Mouse (Mus musculus): Measurements from ENCODE around the gene Chn1. TPM values are rescaled to one million over a fixed set of nuclear protein-coding genes. Genes with fewer than 3 reads are reported as not detected.

Chn1 gene
- polyA plus RNA-seq, 1 experiment, result 1.7 TPM

DNA sequence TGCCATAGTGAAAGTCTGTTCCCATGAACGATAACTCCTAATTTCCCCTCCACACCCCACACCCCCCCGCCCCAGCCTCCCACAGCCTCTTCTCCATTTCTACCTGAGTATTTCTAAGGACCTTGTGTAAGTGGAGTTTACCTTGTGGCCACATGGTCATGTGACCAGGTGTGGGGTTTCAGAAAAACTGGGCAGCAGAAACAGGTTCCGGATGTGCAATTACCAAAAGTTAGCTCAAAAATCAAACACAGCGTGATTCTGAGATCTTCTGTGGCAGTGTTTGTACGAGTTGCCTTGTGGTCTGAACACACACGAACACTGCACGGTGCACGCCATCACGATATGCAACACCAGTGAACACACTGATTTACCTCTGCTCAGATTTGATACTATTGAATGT is 212.5 kb downstream of the Chn1 start:
- no peak overlapping the region for H3K4me3 ChIP-seq (ENCODE audit: low read depth, low read length)
- no peaks in the 10 kb centered on the region for H3K36me3 ChIP-seq (ENCODE audit: control insufficient read depth, insufficient read depth, low read length)
- TF ChIP-seq CTCF (IDR thresholded peaks at IDR 0.05; ENCODE audit: extremely low read depth, insufficient read length, insufficient replicate concordance, low read depth, low read length), result no peak
- no peak for TF ChIP-seq POLR2A (IDR thresholded peaks at IDR 0.05; ENCODE audit: low read depth, low read length)
- H3K27ac ChIP-seq (ENCODE audit: insufficient read depth, low read depth, low read length), result no peak overlapping the region
- 93% methylated on average over 9 of the region's 9 CpGs for WGBS
- H3K27me3 ChIP-seq (ENCODE audit: control insufficient read depth, insufficient read depth, low read length), result peaks cover 3% of the 10 kb centered on the region; the same call in 1 of the 2 replicates
- H3K4me1 ChIP-seq (ENCODE audit: control insufficient read depth, insufficient read depth, insufficient read length, low read length), result peaks cover 6% of the 10 kb centered on the region; the same call in 1 of the 2 replicates

DNA sequence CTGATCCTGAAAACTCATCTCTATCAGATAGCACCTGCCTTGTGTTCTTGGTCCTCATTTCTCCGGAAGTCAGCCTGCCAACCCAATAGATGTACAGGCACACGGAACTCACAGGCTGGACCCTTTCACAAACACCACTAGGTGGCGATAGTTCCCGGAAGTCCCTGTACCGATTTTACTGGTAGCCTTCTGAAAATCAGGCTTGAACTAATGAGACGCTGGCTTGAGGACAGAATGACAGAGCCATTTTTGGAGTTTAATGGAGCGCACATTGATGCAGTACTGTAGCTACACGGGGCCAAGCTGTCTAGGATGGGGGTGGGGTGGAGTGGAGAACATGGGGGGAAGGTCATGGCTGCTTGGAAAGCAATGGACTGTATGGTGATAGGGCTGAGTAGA is 213.5 kb downstream of the Chn1 start:
- peak overlapping the region; percentile 5; the same call in 1 of the 2 replicates for H3K4me3 ChIP-seq (ENCODE audit: low read depth, low read length)
- peaks cover 3% of the 10 kb centered on the region; the same call in 1 of the 2 replicates for H3K27me3 ChIP-seq (ENCODE audit: control insufficient read depth, insufficient read depth, low read length)
- 8% methylated on average over 8 of the region's 8 CpGs for WGBS
- peaks cover 6% of the 10 kb centered on the region; the same call in 1 of the 2 replicates for H3K4me1 ChIP-seq (ENCODE audit: control insufficient read depth, insufficient read depth, insufficient read length, low read length)
- H3K36me3 ChIP-seq (ENCODE audit: control insufficient read depth, insufficient read depth, low read length), result no peaks in the 10 kb centered on the region
- peak; percentile 72; the same call in 1 of the 2 replicates for TF ChIP-seq CTCF (IDR thresholded peaks at IDR 0.05; ENCODE audit: extremely low read depth, insufficient read length, insufficient replicate concordance, low read depth, low read length)
- no peak for TF ChIP-seq POLR2A (IDR thresholded peaks at IDR 0.05; ENCODE audit: low read depth, low read length)
- no peak overlapping the region for H3K27ac ChIP-seq (ENCODE audit: insufficient read depth, low read depth, low read length)

DNA sequence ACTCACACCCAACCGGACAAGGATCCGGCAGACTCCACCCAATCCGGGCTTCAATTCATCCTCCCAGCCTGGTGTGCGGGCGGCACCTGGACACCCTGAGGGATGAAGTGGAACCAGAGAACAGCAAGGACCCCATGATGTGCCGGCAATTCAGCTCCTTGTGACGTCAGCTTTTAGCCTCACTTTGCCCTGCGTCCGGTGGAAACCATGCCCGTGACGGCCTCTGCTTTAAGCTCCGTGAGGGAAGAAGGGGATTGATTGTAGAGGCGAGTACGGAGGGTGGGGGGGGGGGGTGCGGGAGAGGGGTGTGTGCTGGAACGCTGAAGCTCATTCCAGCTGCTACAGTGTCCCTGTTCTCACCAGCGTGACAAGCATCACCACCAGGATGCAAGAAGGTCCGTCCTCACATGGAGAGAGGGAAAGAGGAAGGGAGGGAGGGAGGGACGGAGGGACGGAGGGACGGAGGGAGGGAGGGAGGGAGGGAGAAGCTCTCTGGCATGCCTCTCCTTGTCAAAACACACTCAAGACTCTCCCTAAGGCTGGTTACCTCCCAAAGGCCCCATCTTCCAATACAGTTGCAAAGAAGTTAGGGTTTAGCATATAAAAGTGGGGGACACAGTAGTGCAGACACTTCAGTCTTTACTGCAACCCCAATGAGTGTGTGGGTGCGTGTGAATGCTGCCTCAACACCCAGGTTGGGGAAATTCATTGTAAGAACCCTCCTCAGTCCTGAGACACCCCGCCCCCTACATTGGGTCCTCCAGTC is 214.1 kb downstream of the Chn1 start:
- Histone ChIP-seq H3K4me3 (ENCODE audit: low read depth, low read length) (peak overlapping the region; percentile 52), H3K36me3 (ENCODE audit: control insufficient read depth, insufficient read depth, low read length) (no peaks in the 10 kb centered on the region), H3K27ac (ENCODE audit: insufficient read depth, low read depth, low read length) (no peak overlapping the region), H3K27me3 (ENCODE audit: control insufficient read depth, insufficient read depth, low read length) (peaks cover 3% of the 10 kb centered on the region; the same call in 1 of the 2 replicates), H3K4me1 (ENCODE audit: control insufficient read depth, insufficient read depth, insufficient read length, low read length) (peaks cover 6% of the 10 kb centered on the region; the same call in 1 of the 2 replicates)
- TF ChIP-seq CTCF (IDR thresholded peaks at IDR 0.05; ENCODE audit: extremely low read depth, insufficient read length, insufficient replicate concordance, low read depth, low read length) (no peak), POLR2A (IDR thresholded peaks at IDR 0.05; ENCODE audit: low read depth, low read length) (no peak)
- WGBS, result 13% methylated on average over 23 of the region's 23 CpGs

Other genes with a start within 250 kb of the Chn1 start
- 8.5 and 18.9 TPM in 2 replicates for gene Wipf1, start 245.6 kb downstream of the Chn1 start, polyA plus RNA-seq (2012; rRNA removed)
- gene Chrna1, start 195.0 kb downstream of the Chn1 start, polyA plus RNA-seq (2012; rRNA removed), result not detected in 2 replicates
- 3.7 and 6.6 TPM in 2 replicates for gene Atf2, start 117.3 kb upstream of the Chn1 start, polyA plus RNA-seq (2012; rRNA removed)
- 672 and 1,043 TPM in 2 replicates for gene Atp5g3, start 136.0 kb upstream of the Chn1 start, polyA plus RNA-seq (2012; rRNA removed)